Mouse (Mus musculus): Measurements from ENCODE around the gene Mpnd.

DNA sequence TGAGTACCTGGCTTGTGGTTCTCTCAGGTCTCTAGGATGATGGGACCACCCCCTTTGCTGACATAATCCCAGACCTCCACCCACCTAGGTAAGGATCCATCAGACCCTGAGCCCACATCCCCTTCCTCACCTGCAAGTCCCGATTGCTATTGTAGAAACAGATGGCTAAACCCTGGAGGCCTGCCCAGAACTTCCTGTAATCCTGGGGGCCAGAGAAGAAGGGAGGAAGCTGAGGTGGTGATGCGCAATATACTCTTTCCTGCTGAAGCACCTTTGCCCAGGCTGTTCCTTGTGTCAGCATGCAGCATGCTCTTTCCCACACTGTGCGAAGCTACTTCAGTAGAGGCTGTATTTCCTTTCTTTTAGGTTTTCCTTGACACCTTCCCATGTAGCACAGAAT is 2.5 kb upstream of the Mpnd start:
- TF ChIP-seq POLR2A (IDR thresholded peaks at IDR 0.05; ENCODE audit: insufficient read length, low read depth) (no peak), TCF12 (IDR thresholded peaks at IDR 0.05; ENCODE audit: insufficient read depth, poor library complexity, severe bottlenecking) (no peak), POLR2AphosphoS2 (IDR thresholded peaks at IDR 0.05; ENCODE audit: insufficient read length, low read depth) (no peak), CEBPB (IDR thresholded peaks at IDR 0.05; ENCODE audit: insufficient read depth, poor library complexity, severe bottlenecking) (no peak)

All from myocyte (in vitro differentiated cells).